Mouse (Mus musculus) lung, adult 2 months (tissue): ENCODE data around the gene Clk3.

Experiments
- CTCF ChIP-seq: fragments of 200-500 bp; IDR thresholded peaks from 2 replicates; pipeline ENCODE4 v1.5.1; 2011; ENCODE audit warnings: mild to moderate bottlenecking, low read length, control low read depth; ENCODE audit not compliant: insufficient read depth
- POLR2A ChIP-seq: fragments of 200-500 bp; IDR thresholded peaks from 2 replicates; pipeline ENCODE4 v1.6.1; 2011; ENCODE audit warnings: low read depth, mild to moderate bottlenecking, control low read depth, low read length, borderline replicate concordance; ENCODE audit errors: extremely low read depth

DNA sequence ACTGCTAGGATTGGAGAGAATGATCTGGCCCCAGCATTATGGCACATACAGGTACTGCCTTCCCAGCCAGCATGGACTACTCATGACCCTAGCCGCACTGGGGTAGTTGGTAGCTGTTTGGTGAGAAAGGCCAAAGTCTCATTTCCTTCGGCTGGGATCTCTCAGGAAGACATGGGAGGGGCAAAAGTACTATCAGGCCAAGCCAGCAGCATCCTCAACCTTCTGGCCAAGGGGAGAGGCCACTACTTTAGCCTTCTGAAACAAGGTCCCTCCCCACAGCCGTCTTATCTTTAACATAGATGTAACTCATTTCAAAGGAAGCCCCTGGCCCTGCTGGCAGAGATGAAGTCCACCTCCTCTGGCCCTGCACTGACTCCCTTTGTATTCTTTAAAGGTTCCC, 8.1 kb downstream of the Clk3 start:
- no peak for TF ChIP-seq CTCF
- no peak for TF ChIP-seq POLR2A
